Mouse (Mus musculus) olfactory bulb, adult 2 months (tissue): ENCODE results near the gene Gfap. TPM values are rescaled to one million over a fixed set of nuclear protein-coding genes. Genes with fewer than 3 reads are reported as not detected.

Experiments
- H3K27ac ChIP-seq: fragments of 200-500 bp; 2 replicates; pipeline ENCODE4 v1.5.1; 2012; ENCODE audit warnings: low read depth, low read length; ENCODE audit not compliant: insufficient read depth
- H3K4me1 ChIP-seq: fragments of 200-500 bp; 2 replicates; pipeline ENCODE4 v1.6.1; 2012; ENCODE audit warnings: low read length; ENCODE audit not compliant: control insufficient read depth, insufficient read depth
- H3K4me3 ChIP-seq: fragments of 200-500 bp; 2 replicates; pipeline ENCODE4 v1.5.1; 2012; ENCODE audit warnings: mild to moderate bottlenecking, low read depth, low read length, moderate library complexity; ENCODE audit not compliant: insufficient read depth
- CTCF ChIP-seq: fragments of 200-500 bp; IDR thresholded peaks from 2 replicates; pipeline ENCODE4 v1.5.1; 2012; ENCODE audit warnings: low read depth, mild to moderate bottlenecking, low read length, moderate library complexity; ENCODE audit not compliant: insufficient read depth
- POLR2A ChIP-seq: fragments of 200-500 bp; IDR thresholded peaks from 2 replicates; pipeline ENCODE4 v1.6.1; 2012; ENCODE audit warnings: mild to moderate bottlenecking, low read depth, low read length, moderate library complexity; ENCODE audit not compliant: insufficient read depth
- WGBS: fragments of 180-500 bp; shearing (Covaris S2); methylation state at CpG from one replicate; pipeline ENCODE4 v1.1.7; 2018; 5-methylcytosine and 5-hydroxymethylcytosine counted together
- polyA plus RNA-seq: library from polyadenylated mRNA; stranded (reverse); fragments of >200 nt; gene quantifications from 2 replicates; pipeline ENCODE4 v1.2.4, GENCODE M21; 2012; ENCODE audit warnings: low replicate concordance; ENCODE audit not compliant: missing spikeins, insufficient read depth, insufficient read length

The Gfap gene
- polyA plus RNA-seq, 1 experiment, result not detected

- Histone ChIP-seq H3K4me1 (no peaks in the 10 kb centered on the region), H3K4me3 (no peak overlapping the region), H3K27ac (no peak overlapping the region)
- TF ChIP-seq CTCF, result no peak
- no peak for TF ChIP-seq POLR2A
- WGBS, result 57% methylated on average over 5 of the region's 5 CpGs
Measured at GRCm38 (mm10) chr11:102851883-102852282, 48.8 kb downstream of the Gfap start.

- 89% methylated on average over 10 of the region's 10 CpGs for WGBS
- TF ChIP-seq CTCF (no peak), POLR2A (no peak)
Measured at GRCm38 (mm10) chr11:102845926-102846325, 54.8 kb downstream of the Gfap start.

GRCm38 (mm10) chr11:102838616-102839150, 62.0 kb downstream of the Gfap start:
- no peak overlapping the region for H3K4me3 ChIP-seq
- H3K4me1 ChIP-seq, result no peaks in the 10 kb centered on the region
- 80% methylated on average over 9 of the region's 9 CpGs for WGBS
- TF ChIP-seq POLR2A (no peak), CTCF (no peak)
- H3K27ac ChIP-seq, result no peak overlapping the region

More at GRCm38 (mm10) chr11:102845926-102846325, 54.8 kb downstream of the Gfap start:
- Histone ChIP-seq H3K27ac (no peak overlapping the region), H3K4me3 (no peak overlapping the region), H3K4me1 (no peaks in the 10 kb centered on the region)

DNA sequence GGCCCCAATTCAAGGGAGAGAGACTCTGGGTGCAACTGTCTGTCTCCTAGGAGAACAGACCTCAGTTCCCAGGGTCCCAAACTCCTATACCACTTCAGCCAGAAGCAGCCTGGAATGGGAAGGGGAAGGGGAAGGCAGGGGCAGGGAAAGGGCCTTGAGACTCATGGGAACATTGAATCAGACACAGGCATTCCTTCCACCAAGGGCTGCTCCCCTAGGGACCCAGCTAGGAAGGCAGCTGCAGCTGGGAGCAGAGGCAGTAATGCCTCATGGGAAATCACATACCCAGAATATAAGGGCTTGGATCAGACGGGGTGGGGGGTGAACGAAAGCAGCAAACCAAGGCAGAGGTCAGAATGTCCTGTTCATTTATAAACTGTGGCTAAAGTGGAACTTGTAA, 62.6 kb downstream of the Gfap start:
- WGBS, result 89% methylated on average over 2 of the region's 2 CpGs
- Histone ChIP-seq H3K4me1 (no peaks in the 10 kb centered on the region), H3K4me3 (no peak overlapping the region), H3K27ac (no peak overlapping the region)
- TF ChIP-seq CTCF (no peak), POLR2A (no peak)

GRCm38 (mm10) chr11:102837385-102837784, 63.3 kb downstream of the Gfap start:
- WGBS, result 92% methylated on average over 1 of the region's 1 CpGs
- Histone ChIP-seq H3K4me1 (no peaks in the 10 kb centered on the region; the same call in 1 of the 2 replicates), H3K4me3 (no peak overlapping the region), H3K27ac (no peak overlapping the region)
- TF ChIP-seq CTCF (no peak), POLR2A (no peak)

Other genes with a start within 250 kb of the Gfap start
- not detected in 2 replicates for gene Meioc, start 237.2 kb downstream of the Gfap start, polyA plus RNA-seq
- gene Ccdc43, start 203.1 kb downstream of the Gfap start, polyA plus RNA-seq, result not detected in 2 replicates
- gene Adam11, start 139.5 kb downstream of the Gfap start, polyA plus RNA-seq, result not detected in 2 replicates
- not detected in 2 replicates for gene Gjc1, start 81.2 kb downstream of the Gfap start, polyA plus RNA-seq
- gene Higd1b, start 65.1 kb downstream of the Gfap start, polyA plus RNA-seq, result not detected in 2 replicates
- gene Eftud2, start 19.9 kb downstream of the Gfap start, polyA plus RNA-seq, result 433 TPM in 1 of 2 replicates, not detected in the other
- not detected in 2 replicates for gene Ccdc103, start 19.7 kb downstream of the Gfap start, polyA plus RNA-seq
- gene Fam187a, start 15.7 kb downstream of the Gfap start, polyA plus RNA-seq, result not detected in 2 replicates
- not detected in 2 replicates for gene Kif18b, start 24.2 kb upstream of the Gfap start, polyA plus RNA-seq
- gene C1ql1, start 45.8 kb upstream of the Gfap start, polyA plus RNA-seq, result not detected in 2 replicates
- gene Nmt1, start 127.3 kb upstream of the Gfap start, polyA plus RNA-seq, result 557 TPM in 1 of 2 replicates, not detected in the other
- gene Dcakd, start 127.4 kb upstream of the Gfap start, polyA plus RNA-seq, result not detected in 2 replicates
- gene Plcd3, start 200.7 kb upstream of the Gfap start, polyA plus RNA-seq, result not detected in 2 replicates
- gene Acbd4, start 200.8 kb upstream of the Gfap start, polyA plus RNA-seq, result not detected in 2 replicates
- gene Hexim1, start 215.3 kb upstream of the Gfap start, polyA plus RNA-seq, result not detected in 2 replicates
- not detected in 2 replicates for gene Hexim2, start 231.5 kb upstream of the Gfap start, polyA plus RNA-seq